Mouse (Mus musculus): Measurements from ENCODE around the gene Hsd17b11.

- no peak for TF ChIP-seq CTCF (IDR thresholded peaks at IDR 0.05; ENCODE audit: borderline replicate concordance, control insufficient read depth, extremely low read depth, insufficient read depth, low read length, poor library complexity)
- TF ChIP-seq POLR2A (IDR thresholded peaks at IDR 0.05; ENCODE audit: control insufficient read depth, extremely low read depth, insufficient read depth, low read length, poor library complexity), result no peak
Observed at GRCm38 (mm10) chr5:103994669-103995068, 27.1 kb downstream of the Hsd17b11 start.
